In the genomic region with DNA sequence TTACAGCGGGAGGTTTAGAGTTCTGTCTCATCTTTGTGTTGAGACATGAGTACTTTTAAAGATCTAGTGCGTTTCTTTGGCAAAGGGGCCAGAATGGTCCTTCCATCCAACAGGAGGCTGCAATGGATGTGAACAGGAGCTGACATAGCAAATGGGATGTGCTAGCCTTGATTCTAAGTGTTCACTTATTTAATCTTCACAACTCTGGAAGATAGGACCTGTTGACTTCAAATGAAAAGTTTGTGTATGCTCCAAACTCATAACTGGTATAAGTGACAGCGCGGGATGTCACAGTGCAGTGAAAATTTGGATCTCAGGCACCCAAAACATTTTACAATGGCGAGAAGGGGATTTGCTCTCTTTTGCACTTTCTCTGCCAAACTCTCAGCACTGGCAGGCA, we compare ENCODE assay signal across 8 mouse cellular contexts. TPM values are rescaled to one million over a fixed set of nuclear protein-coding genes. Genes with fewer than 3 reads are reported as not detected.
DNase-seq lines count a peak whose midpoint lies in the region; ATAC-seq lines count a peak whose summit lies in the region.

No protein-coding gene starts in this region.

- H3K4me3 ChIP-seq in heart, embryonic 12.5 days, result peak overlapping the region; percentile 46
- peak overlapping the region; percentile 64 for H3K4me3 ChIP-seq in hindbrain, embryonic 10.5 days
- H3K4me3 ChIP-seq in midbrain, embryonic 11.5 days (ENCODE audit: low read depth, low read length), result peak overlapping the region; percentile 51

- no peak overlapping the region for H3K27ac ChIP-seq in heart, embryonic 12.5 days (ENCODE audit: poor library complexity, severe bottlenecking)
- H3K27ac ChIP-seq in hindbrain, embryonic 10.5 days, result no peak overlapping the region; the same call in 1 of the 2 replicates
- no peak overlapping the region for H3K27ac ChIP-seq in midbrain, embryonic 11.5 days (ENCODE audit: low read depth, low read length)

- DNase-seq in heart, adult 11 months, result no peak
- peak; percentile 35 for DNase-seq in NIH3T3 (ENCODE audit: low read depth)
- DNase-seq in hindbrain, embryonic 10.5 days (ENCODE audit: low spot score), result no peak
- DNase-seq in midbrain, embryonic 11.5 days (ENCODE audit: low spot score, missing footprints), result peak; percentile 90
- DNase-seq in urinary bladder, postnatal 4 days (ENCODE audit: low spot score in 2 of 2), result no peak
- no peak for DNase-seq in natural killer cell, adult 2 months (ENCODE audit: low spot score in 2 of 2)
- DNase-seq in right cerebral cortex, postnatal 25 days, result no peak

- no peaks in the 10 kb centered on the region for H3K9me3 ChIP-seq in heart, embryonic 12.5 days (replicated peaks)
- H3K9me3 ChIP-seq in hindbrain, embryonic 10.5 days, result no peaks in the 10 kb centered on the region
- H3K9me3 ChIP-seq in midbrain, embryonic 11.5 days (ENCODE audit: control insufficient read depth, low read length), result no peaks in the 10 kb centered on the region

- no peak for ATAC-seq in heart, embryonic 12.5 days (ENCODE audit: insufficient number of reproducible peaks, low FRiP score)
- no peak for ATAC-seq in midbrain, embryonic 11.5 days (ENCODE audit: low FRiP score)

- H3K9ac ChIP-seq in heart, embryonic 12.5 days, result no peak overlapping the region
- H3K9ac ChIP-seq in midbrain, embryonic 11.5 days (ENCODE audit: low read length), result peak overlapping the region; percentile 57; the same call in 1 of the 2 replicates

- peak overlapping the region; percentile 94 for H3K4me2 ChIP-seq in heart, embryonic 12.5 days
- H3K4me2 ChIP-seq in midbrain, embryonic 11.5 days, result peak overlapping the region; percentile 64

- 26% methylated on average over 5 of the region's 5 CpGs for WGBS in heart, embryonic 12.5 days
- 28% methylated on average over 5 of the region's 5 CpGs for WGBS in hindbrain, embryonic 10.5 days
- WGBS in midbrain, embryonic 11.5 days, result 24% methylated on average over 5 of the region's 5 CpGs

- peaks cover 18% of the 10 kb centered on the region; the same call in 1 of the 2 replicates for H3K4me1 ChIP-seq in heart, embryonic 12.5 days (replicated peaks)
- peaks cover 42% of the 10 kb centered on the region for H3K4me1 ChIP-seq in hindbrain, embryonic 10.5 days (replicated peaks)
- peaks cover 17% of the 10 kb centered on the region for H3K4me1 ChIP-seq in midbrain, embryonic 11.5 days (ENCODE audit: control insufficient read depth, insufficient read depth, low read length)

- no peaks in the 10 kb centered on the region for H3K36me3 ChIP-seq in heart, embryonic 12.5 days
- H3K36me3 ChIP-seq in hindbrain, embryonic 10.5 days, result no peaks in the 10 kb centered on the region
- H3K36me3 ChIP-seq in midbrain, embryonic 11.5 days (ENCODE audit: control insufficient read depth, insufficient read depth, low read length), result no peaks in the 10 kb centered on the region

- H3K27me3 ChIP-seq in heart, embryonic 12.5 days (replicated peaks), result peaks cover 17% of the 10 kb centered on the region
- H3K27me3 ChIP-seq in hindbrain, embryonic 10.5 days (ENCODE audit: insufficient read depth, poor library complexity, severe bottlenecking), result peaks cover 32% of the 10 kb centered on the region
- H3K27me3 ChIP-seq in midbrain, embryonic 11.5 days (ENCODE audit: control insufficient read depth, insufficient read depth, low read length), result peaks cover 17% of the 10 kb centered on the region

RNA-seq across cellular contexts. Expression of gene Dkk2, which starts 1.4 kb away (rescaled TPM):
- polyA plus RNA-seq in heart, embryonic 12.5 days (2016; fragmentation: Nextera tagmentation; extraction: Ambion mirVana), result 1.8 and 2.0 TPM in 2 replicates
- 6.8 and 9.8 TPM in 2 replicates for polyA plus RNA-seq in hindbrain, embryonic 10.5 days (2016; fragmentation: Nextera tagmentation; extraction: Ambion mirVana)
- 19.6 and 23.7 TPM in 2 replicates for polyA plus RNA-seq in midbrain, embryonic 11.5 days (2014; fragmentation: Nextera tagmentation; extraction: Ambion mirVana)

Comparison
In these comparisons a context has a peak if more than half of its experiments do, and no peak if none do; other contexts are left out.
1. DNase-seq: peak in NIH3T3 (single experiment) and midbrain, embryonic 11.5 days (single experiment); none in heart, adult 11 months (single experiment), hindbrain, embryonic 10.5 days (single experiment), urinary bladder, postnatal 4 days (0 of 2), natural killer cell, adult 2 months (0 of 2) and right cerebral cortex, postnatal 25 days (single experiment).
2. Peak in every context shown above with its lines, with median percentiles within 50 percentile points of each other: H3K4me3 ChIP-seq.